Mouse (Mus musculus) brown adipose tissue, adult 24 weeks (tissue): ENCODE data around the gene Mrps7. TPM values are rescaled to one million over a fixed set of nuclear protein-coding genes. Genes with fewer than 3 reads are reported as not detected.

ENCODE experiments used
- H3K27ac ChIP-seq: fragments of 200-500 bp; replicated peaks from 2 replicates; pipeline ENCODE4 v1.5.1; 2012; ENCODE audit warnings: low read depth, mild to moderate bottlenecking, low read length
- H3K4me1 ChIP-seq: fragments of 200-500 bp; 2 replicates; pipeline ENCODE4 v1.6.1; 2012; ENCODE audit warnings: low read length, mixed read lengths; ENCODE audit not compliant: control insufficient read depth, insufficient read depth, insufficient read length
- H3K4me3 ChIP-seq: fragments of 200-500 bp; 2 replicates; pipeline ENCODE4 v1.5.1; 2012; ENCODE audit warnings: low read depth, mild to moderate bottlenecking, low read length, moderate library complexity; ENCODE audit not compliant: insufficient read depth
- polyA plus RNA-seq: library from polyadenylated mRNA; stranded (reverse); fragments of >200 nt; gene quantifications from 2 replicates; pipeline ENCODE4 v1.2.4, GENCODE M21; 2012; ENCODE audit not compliant: missing spikeins, insufficient read depth, insufficient read length

Gene Mrps7
- polyA plus RNA-seq, 1 experiment = 106 TPM

- no peak overlapping the region for H3K4me3 ChIP-seq
- peak overlapping the region; percentile 66 for H3K27ac ChIP-seq
Measured at GRCm38 (mm10) chr11:115630532-115631504, 27.1 kb downstream of the Mrps7 start.

GRCm38 (mm10) chr11:115631505-115631890 lies 27.8 kb downstream of the Mrps7 start:
- peak overlapping the region; percentile 38 for H3K27ac ChIP-seq
- H3K4me3 ChIP-seq = no peak overlapping the region
- no peaks in the 10 kb centered on the region for H3K4me1 ChIP-seq

More at GRCm38 (mm10) chr11:115630532-115631504, 27.1 kb downstream of the Mrps7 start:
- no peaks in the 10 kb centered on the region for H3K4me1 ChIP-seq

GRCm38 (mm10) chr11:115632247-115632646 lies 28.5 kb downstream of the Mrps7 start:
- no peak overlapping the region for H3K27ac ChIP-seq
- H3K4me1 ChIP-seq = no peaks in the 10 kb centered on the region
- H3K4me3 ChIP-seq = no peak overlapping the region

DNA sequence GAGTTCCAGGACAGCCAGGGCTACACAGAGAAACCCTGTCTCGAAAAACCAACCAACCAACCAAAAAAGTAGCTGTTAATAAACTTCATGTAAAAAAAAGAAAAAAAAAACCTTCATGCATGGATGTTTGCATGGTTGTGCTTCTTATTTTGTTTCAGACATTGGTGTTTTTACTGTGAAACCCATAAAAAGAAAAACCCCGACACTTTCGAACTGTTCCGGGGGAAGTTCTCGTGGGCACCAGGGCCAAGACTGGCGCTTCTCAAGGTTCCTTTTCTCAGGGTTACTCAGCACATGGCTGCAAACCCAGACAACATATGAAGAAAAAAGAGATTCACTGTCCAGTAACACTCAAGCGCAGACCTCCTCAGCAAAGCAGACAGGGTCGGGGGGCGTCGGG lies 29.1 kb downstream of the Mrps7 start:
- Histone ChIP-seq H3K4me1 (no peaks in the 10 kb centered on the region), H3K27ac (no peak overlapping the region), H3K4me3 (no peak overlapping the region)

DNA sequence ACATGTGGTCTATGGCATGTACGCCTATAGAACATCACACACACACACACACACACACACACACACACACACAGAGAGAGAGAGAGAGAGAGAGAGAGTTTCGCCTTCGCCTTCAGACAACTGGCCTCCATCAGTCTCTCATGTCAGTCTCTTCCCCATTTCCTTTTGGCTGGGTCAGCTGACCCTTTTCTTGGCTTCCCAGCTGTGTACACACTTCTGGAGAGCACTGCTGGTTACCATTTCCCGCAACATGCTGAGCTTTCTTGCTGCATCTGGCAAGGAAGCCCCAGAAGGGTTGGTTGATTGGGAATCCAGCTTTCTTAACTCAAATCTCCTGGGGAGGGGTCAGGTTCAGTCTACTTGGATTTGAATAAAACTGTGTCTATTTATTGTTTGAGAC lies 30.4 kb downstream of the Mrps7 start:
- 0 out of 2 replicates have a peak overlapping the region, but pooled peaks have one; percentile 8 for H3K27ac ChIP-seq
- no peaks in the 10 kb centered on the region for H3K4me1 ChIP-seq

GRCm38 (mm10) chr11:115635041-115635440 lies 31.3 kb downstream of the Mrps7 start:
- no peak overlapping the region for H3K4me3 ChIP-seq
- H3K27ac ChIP-seq = no peak overlapping the region
- H3K4me1 ChIP-seq = no peaks in the 10 kb centered on the region

More for the DNA sequence above, 30.4 kb downstream of the Mrps7 start:
- H3K4me3 ChIP-seq = no peak overlapping the region

DNA sequence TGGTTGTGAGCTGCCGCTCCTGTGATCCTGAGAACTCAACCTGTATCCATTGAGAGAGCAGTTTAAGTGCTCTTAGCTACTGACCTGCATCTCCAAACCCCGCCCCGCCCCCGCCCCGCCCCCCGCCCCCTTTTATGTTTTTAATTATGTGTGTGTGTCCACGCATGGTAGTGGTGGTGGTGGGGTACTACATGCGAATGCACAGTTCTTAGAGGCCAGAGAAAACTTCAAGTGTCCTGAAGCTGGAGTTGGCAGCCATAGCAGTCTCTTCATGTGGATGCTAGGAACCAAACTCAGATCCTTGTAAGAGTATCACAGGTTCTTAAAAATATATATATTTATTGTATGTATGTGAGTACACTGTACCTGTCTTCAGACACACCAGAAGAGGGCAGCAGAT lies 31.8 kb downstream of the Mrps7 start:
- H3K27ac ChIP-seq = no peak overlapping the region
- no peak overlapping the region for H3K4me3 ChIP-seq
- H3K4me1 ChIP-seq = no peaks in the 10 kb centered on the region

DNA sequence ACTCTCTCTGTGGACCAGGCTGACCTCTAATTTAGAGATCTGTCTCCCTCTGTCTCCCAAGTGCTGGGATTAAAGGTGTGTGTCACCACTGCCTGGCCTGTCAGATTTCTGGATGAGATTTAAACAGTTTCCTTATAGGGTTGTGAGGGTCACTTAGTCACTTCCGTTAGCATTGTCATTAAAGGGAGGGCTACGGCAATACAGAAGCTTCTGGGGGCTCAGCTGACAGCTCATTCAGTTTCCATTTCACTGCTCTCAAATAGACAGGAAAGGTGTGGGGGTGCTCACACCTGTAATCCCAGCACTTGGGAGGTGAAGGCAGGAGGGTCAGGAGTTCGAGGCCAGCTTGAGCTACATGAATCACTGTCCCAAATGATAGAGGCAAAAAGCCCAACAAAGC lies 33.2 kb downstream of the Mrps7 start:
- Histone ChIP-seq H3K4me3 (no peak overlapping the region), H3K27ac (no peak overlapping the region), H3K4me1 (no peaks in the 10 kb centered on the region)

DNA sequence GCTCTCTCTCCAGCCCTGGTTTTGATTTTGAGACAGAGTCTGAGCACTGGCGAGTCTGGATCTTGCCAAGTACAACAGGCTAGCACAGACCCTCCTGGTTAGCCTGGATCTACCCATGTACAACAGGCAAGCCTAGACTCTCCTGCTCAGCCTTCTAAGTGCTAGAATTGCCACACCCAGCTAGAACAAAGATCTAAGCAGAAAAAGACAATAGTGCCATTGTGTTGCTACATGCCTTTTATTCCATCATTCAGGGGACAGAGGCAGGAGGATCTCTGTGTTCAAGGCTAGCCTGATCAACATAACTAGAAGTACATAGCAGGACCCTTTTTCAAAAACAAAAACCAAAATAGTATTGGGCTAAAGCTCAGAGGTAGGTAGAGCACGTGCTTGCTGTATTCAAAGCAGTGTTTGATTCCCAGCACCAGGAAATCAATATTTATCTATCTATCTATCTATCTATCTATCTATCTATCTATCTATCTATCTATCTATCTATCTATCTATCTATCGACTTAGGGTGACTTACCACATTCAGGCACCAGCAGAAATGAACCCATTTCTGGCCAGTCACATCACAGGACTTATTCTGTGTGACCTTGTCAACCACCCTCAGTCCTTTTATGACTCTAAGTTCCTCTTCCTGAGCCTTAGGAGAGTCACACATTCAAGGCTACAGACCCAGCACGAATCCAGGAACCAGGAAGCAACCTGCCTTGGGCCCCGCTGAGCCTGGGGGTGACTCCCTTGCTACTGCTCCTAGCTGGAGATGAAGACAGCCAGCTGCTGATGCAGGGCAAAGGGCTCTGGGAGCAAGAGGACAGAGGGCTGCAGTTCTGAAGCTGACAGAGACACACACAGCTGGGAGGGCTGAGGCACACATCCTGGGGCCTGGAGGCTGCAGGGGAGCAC lies 35.0 kb downstream of the Mrps7 start:
- Histone ChIP-seq H3K4me3 (no peak overlapping the region), H3K4me1 (no peaks in the 10 kb centered on the region)

GRCm38 (mm10) chr11:115639540-115639939 lies 35.8 kb downstream of the Mrps7 start:
- H3K4me1 ChIP-seq = no peaks in the 10 kb centered on the region
- no peak overlapping the region for H3K27ac ChIP-seq
- H3K4me3 ChIP-seq = no peak overlapping the region

More for the DNA sequence above, 35.0 kb downstream of the Mrps7 start:
- no peak overlapping the region for H3K27ac ChIP-seq

DNA sequence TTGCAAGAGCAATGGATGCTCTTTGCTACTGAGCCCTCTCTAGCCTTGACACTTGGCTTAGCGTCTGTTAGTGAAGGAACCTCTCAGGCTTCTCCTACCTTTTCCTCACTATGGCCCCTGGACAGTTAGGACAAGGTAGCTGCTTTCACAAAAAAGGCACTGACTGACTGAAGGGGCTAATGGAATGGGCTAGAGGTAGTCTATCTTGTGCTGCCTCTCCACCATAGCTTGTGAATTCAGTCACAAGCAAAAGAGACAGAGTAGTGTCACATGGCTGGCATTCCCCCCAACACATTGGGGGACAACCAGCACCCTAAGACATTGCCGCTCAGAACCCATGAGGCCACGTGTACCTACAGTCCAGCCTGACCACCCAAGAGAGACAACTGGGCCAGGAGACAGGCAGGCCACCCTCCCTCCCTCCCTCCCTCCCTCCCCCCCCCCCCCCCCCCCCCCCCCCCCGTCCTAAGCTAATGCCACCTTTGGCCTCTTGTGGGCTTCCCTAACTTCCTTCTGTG lies 36.6 kb downstream of the Mrps7 start:
- no peak overlapping the region for H3K4me3 ChIP-seq
- H3K4me1 ChIP-seq = no peaks in the 10 kb centered on the region
- H3K27ac ChIP-seq = no peak overlapping the region

- no peaks in the 10 kb centered on the region for H3K4me1 ChIP-seq
- no peak overlapping the region for H3K27ac ChIP-seq
- no peak overlapping the region for H3K4me3 ChIP-seq
Measured at GRCm38 (mm10) chr11:115640978-115641663, 37.4 kb downstream of the Mrps7 start.

DNA sequence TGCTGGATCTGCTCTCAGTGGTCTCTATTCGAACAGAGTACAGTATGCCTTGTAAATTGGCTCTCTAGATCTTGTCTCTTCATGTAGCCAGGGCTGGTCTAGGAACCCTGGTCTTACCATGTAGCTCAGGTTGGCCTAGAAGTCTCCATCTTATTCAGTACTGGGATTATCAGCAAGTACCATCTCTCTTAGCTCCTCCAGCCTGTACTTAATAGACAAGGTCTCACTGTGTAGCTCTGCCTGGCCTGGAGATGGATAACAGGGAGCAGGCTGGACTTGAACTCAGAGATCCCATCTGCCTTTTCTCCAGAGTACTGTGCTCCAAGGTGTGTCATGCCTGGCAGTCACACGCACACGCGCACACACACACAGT lies 37.9 kb downstream of the Mrps7 start:
- Histone ChIP-seq H3K4me1 (no peaks in the 10 kb centered on the region), H3K4me3 (no peak overlapping the region), H3K27ac (no peak overlapping the region)

GRCm38 (mm10) chr11:115642705-115643104 lies 39.0 kb downstream of the Mrps7 start:
- H3K4me3 ChIP-seq = no peak overlapping the region
- no peaks in the 10 kb centered on the region for H3K4me1 ChIP-seq
- no peak overlapping the region for H3K27ac ChIP-seq
